Mouse (Mus musculus) adrenal gland, postnatal 10 days (tissue): ENCODE results near the gene Plxna1. TPM values are rescaled to one million over a fixed set of nuclear protein-coding genes. Genes with fewer than 3 reads are reported as not detected.
A peak's percentile ranks its signal among the peaks of the same experiment; 100 is the strongest.

ENCODE experiments used
- DNase-seq: peaks from one replicate; pipeline ENCODE4 v3.0.0; 2021; ENCODE audit warnings: mixed read lengths
- long read RNA-seq, 2 experiments: library from polyadenylated mRNA; stranded (forward); transcript quantifications; one replicate each; pipeline ENCODE4 v2.0.0; 2021
- total RNA-seq, 2 experiments: library from RNA; stranded (reverse); gene quantifications; 2 replicates each; pipeline ENCODE4 v1.2.3; 2021

Plxna1 gene
- total RNA-seq = 10 to 100 TPM; 47.7 to 56.6 TPM
- long read RNA-seq, experiment 1, partial matches to known transcripts = 0 of 12 reads
- long read RNA-seq, experiment 1, other reads (novel, unspliced or antisense) = 12 of 12 reads
- long read RNA-seq, experiment 2, partial matches to known transcripts = 2 of 9 reads
- long read RNA-seq, experiment 2, other reads (novel, unspliced or antisense) = 7 of 9 reads

DNA sequence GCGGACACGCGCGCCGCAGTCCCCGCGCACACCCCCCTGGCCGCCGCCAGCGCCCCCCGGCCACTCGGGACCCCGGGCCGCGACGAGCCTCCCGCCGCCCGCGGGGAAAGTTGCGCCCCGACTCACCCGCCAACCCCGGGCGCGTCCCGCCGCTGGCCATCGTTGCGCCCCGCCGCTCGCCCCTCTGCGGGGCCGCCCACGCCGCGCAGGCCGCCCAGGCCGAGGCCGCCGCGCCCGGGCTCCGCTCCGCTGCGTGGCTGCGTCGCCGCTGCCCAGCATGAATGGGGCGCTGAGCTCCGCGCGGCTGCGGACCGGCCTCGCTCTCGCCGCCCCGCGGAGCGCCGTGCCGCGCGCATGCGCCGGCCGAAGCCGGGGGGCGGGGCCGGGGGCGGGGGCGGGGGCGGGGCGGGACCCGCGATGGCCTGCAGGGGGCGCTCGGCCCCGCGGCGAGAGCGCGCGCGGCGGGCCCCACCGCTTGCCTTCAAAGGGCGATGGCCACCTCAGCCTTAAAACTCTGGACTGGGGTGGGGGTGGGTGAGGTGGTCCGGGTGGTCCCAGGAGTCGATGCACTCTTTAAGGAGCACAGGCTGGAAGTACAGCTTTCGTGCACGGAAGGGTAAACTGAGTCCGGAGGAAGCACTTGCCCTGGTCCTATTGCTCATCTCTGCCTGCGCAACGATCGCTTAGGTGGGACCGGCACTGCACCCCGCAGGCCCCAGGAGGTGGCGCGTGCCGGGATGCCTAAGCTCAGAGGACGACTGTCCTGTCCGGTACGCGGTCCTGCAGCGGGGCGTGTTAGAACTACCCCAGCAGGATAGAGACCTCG, at the start of gene Plxna1:
Gene Plxna1 (minus strand): TSS at position 340 of the 826 bp plus-strand sequence.
- peak; percentile 82 for DNase-seq

DNA sequence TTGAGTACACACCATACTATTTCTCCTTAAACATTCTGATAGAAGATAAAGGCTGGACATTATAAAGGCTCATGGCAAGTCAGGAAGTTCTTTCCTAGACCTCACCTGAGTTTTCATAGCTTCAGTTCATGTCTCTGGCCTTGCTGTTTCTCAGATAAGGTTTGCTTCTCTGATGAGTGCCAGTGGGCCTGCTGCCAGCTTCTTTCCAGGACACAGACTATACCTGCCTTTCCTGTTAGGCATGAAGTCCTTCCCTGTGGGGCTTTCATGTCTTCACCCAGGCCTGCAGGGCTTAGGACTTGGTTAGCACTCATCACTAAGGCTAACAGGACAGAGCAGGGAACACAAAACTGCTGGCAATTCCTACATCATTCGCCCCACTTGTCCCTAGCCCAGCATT, 46.6 kb upstream of the Plxna1 start:
- no peak for DNase-seq

DNA sequence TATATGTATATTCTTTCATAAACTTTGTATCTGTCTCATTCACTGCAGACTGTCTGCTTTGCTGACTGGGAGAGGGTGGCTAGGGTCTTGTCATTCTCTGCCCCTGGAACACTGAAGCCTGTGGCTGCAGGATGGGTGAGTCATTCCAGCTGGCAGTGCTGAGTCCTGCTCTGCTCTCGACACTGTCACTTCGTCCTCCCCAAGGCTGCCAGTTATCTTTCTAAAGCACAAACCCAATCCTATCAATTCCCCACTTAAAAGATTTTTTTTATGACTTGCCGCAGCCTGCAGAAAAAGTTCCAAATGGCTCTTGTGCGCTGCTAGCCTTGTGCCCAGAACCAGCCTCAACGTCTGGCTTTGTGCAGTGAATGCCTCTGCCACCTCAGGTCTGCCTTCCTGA, 45.8 kb upstream of the Plxna1 start:
- DNase-seq = peak; percentile 49

DNA sequence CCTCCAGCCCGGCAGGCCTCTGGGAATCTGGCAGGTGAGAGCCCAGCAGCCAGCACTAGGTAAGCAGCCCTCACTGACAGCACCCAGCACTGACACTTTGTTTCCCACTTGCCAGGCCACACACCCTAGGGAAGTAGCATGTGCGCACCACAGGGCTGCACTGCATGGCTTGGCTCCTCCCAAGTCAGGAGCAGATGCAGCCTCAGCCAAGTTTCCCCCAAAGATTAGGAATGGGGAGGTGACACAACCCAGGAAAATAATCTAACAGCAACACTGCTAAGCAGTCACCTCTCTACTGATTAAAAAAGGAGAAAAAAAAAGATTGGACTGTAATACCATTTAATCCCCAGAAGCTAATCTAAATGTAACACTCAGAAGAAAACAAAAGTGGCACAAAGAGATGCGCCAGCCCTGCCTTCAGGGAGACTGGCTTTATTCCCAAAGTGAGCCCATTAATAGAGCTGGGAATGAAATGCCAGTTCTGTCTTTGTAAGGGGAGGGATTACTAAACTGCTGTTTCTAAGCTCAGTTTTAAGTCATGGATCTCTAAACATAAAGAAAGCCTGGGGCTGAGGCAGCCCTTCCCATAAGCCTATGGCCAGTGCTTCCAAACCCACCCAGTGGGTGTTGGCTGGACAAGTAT, 44.9 kb upstream of the Plxna1 start:
- DNase-seq = no peak

DNA sequence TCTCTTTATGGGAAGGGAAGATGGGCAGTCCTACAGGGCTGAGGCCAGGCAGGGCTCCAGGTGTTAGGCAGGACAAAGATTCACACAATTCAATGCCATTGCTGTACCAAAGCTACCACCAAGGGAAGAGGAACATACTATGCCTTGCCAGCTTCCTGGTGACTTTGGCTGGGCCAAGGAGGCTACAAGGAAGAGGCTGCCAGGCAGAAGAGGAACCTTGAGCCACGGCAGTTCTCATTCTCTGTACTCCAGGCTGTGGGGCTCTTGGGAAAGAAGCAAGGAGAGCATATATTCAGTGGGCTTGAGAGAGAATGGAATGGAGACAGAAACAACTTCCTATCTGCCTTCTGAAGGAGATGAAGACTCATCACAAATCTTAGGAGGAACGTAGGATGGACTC, 42.5 kb upstream of the Plxna1 start:
- DNase-seq = no peak

DNA sequence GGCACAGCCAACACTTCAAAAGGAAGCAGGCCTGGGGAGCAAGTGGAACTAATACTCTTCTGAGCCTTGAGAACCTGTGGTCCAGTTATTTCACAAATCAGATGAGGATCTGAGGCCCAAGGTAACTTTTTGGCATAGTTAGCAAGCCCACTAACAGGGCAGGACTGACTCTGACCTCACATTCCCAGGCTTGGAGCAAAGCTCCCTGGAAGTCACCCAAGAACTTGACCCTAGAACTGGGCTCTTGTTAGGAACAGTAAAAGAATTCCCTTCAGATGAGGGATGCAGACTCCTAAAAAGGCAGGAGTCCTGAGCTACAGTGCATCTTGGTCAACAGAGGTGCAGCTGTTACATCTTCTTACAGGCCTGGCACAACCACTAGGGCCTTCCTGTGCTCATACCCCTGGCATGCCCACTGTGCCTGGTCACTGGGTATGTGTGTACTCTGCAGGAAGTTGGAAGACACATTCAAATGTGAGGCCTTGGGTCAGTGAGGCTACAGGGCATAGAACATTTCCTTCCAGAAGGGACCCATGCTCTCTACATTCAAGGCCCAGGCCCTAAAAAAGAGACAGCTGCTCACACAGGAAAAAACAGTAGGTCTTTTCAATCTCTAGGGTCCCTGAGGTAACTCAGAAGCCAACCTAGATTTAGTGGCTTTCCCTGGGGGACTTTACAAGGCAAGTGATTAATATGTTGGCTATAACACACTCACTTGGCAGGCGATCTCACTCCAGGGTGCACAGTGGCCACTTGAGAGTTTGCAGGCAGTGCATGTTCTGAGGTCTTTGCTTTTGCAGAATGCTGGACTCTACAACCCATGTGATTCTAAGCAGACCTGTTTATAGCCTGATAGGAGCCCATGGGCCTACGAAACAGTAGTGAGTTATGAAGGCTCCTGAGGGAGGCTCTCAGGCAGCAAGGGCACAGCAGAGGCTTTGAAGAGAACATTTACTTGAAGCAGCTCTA, 41.1 kb upstream of the Plxna1 start:
- DNase-seq = peak; percentile 51

DNA sequence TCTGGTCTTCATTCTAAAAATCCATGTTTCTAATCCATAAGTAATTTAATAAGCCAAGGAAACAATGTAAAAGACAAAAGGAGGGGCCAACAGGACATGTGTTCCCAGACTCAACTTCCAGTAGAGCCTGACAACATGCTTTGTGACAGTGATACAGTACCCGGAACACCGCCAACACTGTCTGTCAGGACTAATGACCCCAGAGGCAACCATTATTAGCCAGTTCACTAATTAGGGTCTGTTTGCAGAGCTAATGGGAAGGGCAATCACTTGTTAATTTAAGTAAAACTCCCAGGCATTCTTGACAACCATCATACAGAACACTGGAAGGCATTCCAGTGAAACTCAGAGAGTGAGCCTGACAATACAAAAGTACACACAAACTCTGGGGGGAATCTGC, 40.0 kb upstream of the Plxna1 start:
- DNase-seq = no peak

DNA sequence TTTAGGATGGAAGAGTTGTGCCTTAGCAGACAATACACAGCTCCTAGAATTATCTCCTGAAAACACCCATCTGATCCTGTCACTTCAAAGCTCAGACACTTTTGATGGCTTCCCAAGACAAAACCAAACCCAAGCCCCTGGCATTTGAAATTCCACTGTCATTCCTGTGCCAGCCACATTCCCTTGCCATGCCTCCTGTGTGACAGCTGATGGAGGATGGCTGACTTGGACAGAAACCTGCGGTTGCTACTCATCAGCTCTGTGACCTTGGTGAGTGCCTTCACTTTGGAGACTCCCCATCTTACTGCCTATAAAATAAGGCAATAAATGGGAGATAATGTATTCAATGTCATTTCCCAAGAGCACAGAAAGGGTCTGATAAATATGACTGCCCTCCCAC, 37.1 kb upstream of the Plxna1 start:
- DNase-seq = no peak

DNA sequence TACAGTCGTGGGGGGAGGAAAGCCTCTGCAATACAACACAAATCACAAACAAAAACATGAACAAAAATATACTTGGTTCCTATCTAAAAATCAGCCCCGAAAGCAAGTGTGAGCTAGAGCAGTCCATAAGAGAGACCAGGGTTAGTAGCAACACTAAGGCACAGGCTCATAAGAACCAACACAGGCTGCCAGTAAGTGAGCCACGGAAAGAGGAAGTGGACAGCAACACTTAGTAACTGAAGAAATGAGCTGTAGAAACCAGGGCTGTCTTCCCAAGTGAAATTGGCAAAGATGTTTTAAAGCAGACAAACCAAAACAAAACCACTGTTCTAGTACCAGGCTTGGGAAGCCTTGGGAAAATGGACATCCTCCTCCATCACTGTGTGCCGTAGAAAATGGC, 35.5 kb upstream of the Plxna1 start:
- no peak for DNase-seq

DNA sequence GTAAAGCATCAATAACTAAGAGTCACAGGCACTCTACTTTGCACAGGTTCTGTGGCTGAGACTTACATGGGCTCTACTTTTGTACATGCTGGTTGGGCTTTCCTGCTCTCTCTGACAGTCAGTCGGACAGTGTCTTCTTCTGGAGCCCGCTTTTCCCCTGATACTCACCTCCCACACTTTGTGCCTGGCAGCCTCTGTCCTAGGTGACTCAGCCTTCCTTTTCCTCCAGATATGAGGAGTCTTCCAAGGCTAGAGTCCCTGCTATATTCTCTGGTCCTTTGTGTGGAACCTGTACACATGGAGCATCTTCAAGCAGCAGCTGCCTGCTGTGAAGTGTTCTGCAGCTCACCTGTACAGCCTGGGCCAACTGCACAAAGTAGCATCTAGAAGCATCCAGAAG, 31.4 kb upstream of the Plxna1 start:
- no peak for DNase-seq

DNA sequence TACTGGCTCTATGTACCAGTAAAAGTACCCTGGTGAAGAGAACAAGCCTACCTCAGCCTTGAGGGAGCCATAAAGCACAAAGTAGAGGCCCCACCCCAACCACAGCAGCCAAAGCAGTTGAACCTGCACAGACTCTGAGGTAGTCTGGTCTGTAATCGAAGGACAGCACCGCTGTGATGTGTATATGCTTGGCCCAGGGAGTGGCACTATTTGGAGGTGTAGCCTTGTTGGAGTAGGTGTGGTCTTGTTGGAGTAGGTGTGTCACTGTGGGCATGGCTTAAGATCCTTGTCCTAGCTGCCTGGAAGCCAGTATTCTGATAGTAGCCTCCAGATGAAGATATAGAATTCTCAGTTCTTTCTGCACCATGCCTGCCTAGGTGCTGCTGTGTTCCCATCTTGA, 29.8 kb upstream of the Plxna1 start:
- DNase-seq = no peak

DNA sequence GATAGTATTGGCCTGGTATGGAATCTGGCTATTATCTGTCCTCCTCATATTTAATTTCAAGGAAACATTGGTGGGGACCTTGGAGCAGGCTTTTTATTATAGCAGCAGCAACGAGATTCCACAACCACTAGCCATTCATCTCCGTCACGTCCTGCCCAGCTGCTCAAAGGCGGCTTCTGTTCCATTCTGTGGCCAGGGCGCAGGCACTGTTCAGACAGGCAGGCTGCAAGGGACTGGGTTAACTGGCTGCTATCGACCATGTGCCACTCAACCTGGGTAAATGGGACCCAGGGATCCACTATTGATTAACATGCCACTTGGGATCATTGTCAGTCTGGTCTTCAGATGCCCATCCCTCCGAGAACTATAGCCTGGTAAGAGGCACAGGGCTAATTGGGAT, 27.4 kb upstream of the Plxna1 start:
- no peak for DNase-seq

DNA sequence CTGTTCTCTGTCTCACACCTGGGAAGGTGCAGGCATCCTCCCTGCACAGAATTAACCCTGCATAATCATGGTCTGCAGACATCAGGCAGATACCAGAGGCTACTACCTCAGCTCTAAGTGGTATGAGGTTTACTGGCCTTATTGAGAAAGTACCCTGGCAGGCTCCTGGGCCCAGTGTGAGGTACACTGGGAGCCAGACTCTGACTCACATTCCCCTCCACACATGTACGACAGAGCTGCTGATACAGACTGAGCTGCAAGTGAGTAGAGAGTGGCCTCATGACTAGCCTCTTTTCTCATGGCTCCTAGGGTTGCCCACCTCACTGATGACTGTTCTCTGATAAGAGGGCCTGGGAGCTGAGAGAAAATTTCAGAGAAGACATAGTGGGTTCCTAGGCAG, 24.5 kb upstream of the Plxna1 start:
- DNase-seq = no peak

DNA sequence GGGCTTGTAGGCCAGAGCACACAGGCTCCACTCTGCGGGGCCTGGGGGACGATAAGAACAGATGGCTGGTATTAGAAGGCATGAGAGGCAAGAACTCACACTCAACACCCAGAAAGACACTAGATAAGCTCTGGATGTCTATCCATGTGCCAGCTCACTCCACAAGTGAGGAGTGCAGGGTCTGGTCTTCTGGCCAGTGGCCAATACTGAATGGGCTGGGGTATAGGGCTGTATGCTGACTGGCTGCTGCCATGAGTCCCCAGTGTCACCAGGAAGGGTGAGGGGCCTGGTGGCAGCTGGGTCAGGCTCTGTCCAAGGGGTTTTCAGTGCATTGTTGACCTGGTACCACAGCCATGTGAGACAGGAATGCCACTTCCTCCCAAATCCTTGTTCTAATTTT, 22.3 kb upstream of the Plxna1 start:
- no peak for DNase-seq

DNA sequence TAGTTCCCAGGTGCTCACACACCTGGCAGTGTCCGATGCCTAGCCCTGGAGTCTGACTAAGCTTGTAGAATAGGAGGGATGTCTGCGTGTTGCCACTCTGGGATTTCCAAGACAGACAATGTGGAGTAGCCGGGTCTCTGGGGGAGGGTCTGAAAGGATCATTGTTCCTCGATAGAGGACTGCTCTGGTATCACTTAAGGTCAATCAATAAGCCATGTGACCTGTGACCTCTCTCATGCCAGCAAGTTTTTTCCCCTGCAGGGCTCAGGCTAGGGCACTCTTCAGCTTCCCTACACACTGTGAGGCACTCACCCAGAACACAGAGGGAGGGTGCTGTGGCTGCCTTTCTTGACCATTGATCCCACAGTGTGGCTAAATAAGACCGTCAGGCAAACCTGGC, 19.4 kb upstream of the Plxna1 start:
- no peak for DNase-seq

DNA sequence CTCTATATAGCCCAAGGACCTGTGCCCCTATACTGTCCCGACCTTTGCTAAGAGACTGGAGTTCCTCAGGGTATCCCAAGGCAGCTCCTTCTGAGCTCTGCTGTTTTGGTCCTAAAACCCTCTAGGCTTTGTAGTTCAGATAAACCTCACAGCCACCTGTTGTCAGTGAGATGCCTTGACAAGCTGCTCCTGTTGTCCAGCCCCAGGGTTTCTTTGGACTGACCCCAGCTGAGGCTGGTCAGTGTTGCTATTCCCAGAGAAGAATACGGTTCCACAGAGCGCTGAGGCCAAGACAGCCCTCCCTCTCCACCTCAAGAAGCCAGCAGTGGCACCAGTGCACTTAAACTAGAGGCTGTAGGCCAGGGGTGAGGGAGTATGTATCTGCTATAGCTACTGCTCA, 18.8 kb upstream of the Plxna1 start:
- DNase-seq = no peak

DNA sequence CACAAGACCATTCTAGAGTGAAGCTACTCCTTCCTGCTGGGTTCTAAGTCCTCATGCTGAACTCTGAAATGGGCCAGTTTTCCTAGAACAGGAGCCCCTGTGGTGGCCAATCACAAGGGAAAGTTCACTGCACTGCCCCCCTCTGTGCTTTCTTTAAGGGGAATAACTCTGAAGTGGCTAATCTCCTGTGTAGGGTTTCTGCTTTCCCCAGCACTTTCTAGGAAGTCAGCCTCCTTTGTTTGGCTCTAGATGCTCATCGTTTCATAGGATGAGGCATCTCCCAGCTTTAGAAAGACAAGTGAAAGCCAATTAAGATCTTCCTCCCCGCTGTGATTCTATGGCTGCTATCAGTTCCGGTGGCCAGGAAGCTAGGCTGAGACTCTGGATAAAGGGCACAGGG, 18.3 kb upstream of the Plxna1 start:
- DNase-seq = no peak

DNA sequence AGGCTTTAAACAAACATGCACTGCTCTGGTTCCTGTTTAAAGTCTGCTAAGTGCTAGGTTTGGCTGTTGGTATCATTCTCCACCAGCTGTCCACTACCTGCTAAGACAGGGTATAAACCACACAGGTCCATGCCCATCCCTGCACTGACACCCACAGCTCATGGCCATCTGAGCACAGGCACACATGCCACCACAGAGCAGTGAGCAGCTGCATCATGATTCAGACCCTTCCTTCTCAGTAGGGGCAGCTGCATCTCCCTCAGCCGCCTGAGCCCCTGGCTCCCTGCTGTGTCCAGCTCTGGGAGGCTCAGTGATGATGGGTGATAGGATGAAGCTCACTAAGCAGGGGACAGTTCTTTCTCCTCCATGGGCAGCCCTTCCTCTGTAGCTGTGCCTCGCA, 15.8 kb upstream of the Plxna1 start:
- no peak for DNase-seq

DNA sequence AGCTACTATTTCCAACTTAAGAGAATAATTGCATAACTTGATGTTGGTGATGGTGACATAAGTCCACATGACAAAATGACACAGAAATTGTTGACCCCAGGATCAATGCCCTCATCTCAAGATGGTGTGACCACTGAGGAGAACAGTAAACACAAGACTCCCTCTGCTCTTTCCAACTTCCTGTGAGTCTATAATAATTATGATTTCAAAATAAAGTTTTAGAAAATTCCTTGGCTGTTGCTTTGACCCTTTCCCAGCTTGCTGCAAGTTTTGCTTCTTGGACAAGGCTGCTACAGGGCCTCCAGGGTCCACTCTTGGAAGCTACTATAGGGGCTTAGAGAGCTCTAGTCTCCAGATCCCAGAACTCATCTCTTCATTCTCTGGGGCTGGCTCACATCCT, 6.4 kb upstream of the Plxna1 start:
- no peak for DNase-seq

DNA sequence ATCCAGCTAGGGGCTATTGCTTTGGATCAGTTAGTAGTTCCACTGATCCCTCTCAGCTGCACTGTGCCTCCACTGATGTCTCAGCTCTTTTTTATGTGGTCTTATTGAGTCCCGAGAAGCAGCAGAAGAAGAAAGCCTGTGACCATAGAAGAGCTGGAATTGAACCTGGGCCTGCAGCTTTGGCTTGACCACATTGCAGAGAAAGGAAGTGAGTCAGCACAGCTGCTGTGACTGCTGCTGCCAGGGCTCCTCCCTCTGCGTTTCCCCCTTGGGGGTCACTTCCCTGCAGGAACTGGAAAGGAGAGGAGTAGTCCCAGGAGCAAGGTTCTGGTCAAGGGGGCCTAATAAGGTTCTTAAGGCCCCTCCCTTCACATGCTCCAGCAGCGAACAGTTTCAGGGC, 1.9 kb upstream of the Plxna1 start:
- DNase-seq = no peak

DNA sequence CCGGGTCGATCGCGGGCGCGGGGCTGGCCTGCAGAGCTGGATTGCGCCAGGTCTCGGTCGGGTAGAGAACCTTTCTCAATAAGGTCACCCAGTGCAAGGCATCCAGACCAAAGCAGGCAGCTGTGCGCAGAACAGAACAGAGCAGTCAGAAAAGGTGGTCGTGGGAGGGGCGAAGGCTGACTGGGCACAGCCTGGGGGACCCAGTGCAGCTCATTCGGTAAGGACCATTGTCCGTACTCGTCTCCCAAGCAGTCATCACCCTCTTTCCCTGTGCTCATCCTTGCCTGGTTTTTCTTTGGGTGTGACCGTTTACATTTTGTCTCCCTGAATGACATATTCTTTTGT, 659 bp upstream of the Plxna1 start:
- DNase-seq = no peak

DNA sequence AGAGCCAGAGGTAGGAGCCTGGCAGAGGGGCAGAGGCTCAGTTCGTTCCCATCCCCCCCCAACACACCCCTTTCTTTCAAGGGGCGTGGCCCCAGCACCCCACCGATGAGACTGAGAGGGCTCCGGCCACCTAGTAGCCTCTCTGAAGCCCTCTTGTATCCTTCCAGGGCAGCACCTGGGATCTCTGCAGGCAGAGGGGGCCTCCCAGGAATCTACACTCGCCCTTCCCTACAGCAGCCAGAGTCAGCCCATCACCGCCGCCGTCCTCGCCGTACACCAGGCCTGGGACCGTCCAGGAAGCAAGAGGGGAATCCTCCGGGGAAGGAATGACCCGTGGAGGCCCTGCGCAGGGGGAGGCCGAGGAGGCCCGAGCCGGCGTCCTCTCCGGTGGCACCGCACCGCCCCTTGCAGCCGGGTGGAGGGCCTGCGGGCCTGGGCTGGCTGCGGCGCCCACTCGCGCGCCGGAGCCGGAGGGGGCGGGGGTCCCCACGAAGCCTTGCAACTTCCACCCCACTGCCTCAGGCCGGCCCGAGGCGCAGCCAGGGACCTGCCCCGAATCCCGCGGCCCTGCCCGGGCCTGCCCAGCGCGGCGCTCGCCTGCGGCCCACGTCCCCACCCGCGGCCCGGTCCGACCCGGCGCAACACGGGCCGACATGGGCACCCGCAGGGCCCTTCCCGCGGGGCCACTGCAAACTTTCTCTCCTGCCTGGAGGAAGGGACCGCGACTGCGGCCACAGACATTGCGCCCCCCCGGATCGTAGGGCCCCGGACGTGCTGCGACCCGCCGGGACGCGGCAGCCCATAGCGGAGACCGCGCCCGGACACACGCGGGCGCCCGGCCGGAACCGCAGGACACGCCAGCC, 771 bp downstream of the Plxna1 start:
- peak; percentile 72 for DNase-seq
